Mouse (Mus musculus): ENCODE data around the gene Sesn1.
"Not testable (repeated sequence)": the region's sequence is repeated elsewhere in the genome, so short reads cannot be mapped to it uniquely, and the experiment has no call there.

Sesn1 gene

GRCm38 (mm10) chr10:41821171-41821570, 11.4 kb downstream of the Sesn1 start:
- DNase-seq (ENCODE audit: inconsistent ontology term), result no peak

GRCm38 (mm10) chr10:41822573-41823281, 13.0 kb downstream of the Sesn1 start:
- no peak for DNase-seq (ENCODE audit: inconsistent ontology term)

GRCm38 (mm10) chr10:41823282-41823675, 13.5 kb downstream of the Sesn1 start:
- not testable (repeated sequence) for DNase-seq (ENCODE audit: inconsistent ontology term)

GRCm38 (mm10) chr10:41823916-41824315, 14.2 kb downstream of the Sesn1 start:
- DNase-seq (ENCODE audit: inconsistent ontology term), result no peak

- no peak for DNase-seq (ENCODE audit: inconsistent ontology term)
These were observed 15.3 kb downstream of the Sesn1 start for GRCm38 (mm10) chr10:41825041-41825440.

- no peak for DNase-seq (ENCODE audit: inconsistent ontology term)
These were observed 16.3 kb downstream of the Sesn1 start for GRCm38 (mm10) chr10:41825996-41826395.

GRCm38 (mm10) chr10:41826526-41827116, 16.9 kb downstream of the Sesn1 start:
- DNase-seq (ENCODE audit: inconsistent ontology term), result no peak

- no peak for DNase-seq (ENCODE audit: inconsistent ontology term)
These were observed 18.0 kb downstream of the Sesn1 start for GRCm38 (mm10) chr10:41827784-41828183.

GRCm38 (mm10) chr10:41829191-41829590, 19.5 kb downstream of the Sesn1 start:
- DNase-seq (ENCODE audit: inconsistent ontology term), result no peak

- no peak for DNase-seq (ENCODE audit: inconsistent ontology term)
These were observed 20.2 kb downstream of the Sesn1 start for GRCm38 (mm10) chr10:41829980-41830379.

- DNase-seq (ENCODE audit: inconsistent ontology term), result no peak
These were observed 20.7 kb downstream of the Sesn1 start for GRCm38 (mm10) chr10:41830445-41830844.

- no peak for DNase-seq (ENCODE audit: inconsistent ontology term)
These were observed 21.3 kb downstream of the Sesn1 start for GRCm38 (mm10) chr10:41830851-41831522.

- no peak for DNase-seq (ENCODE audit: inconsistent ontology term)
These were observed 22.5 kb downstream of the Sesn1 start for GRCm38 (mm10) chr10:41832191-41832590.

- DNase-seq (ENCODE audit: inconsistent ontology term), result no peak
These were observed 24.4 kb downstream of the Sesn1 start for GRCm38 (mm10) chr10:41834131-41834530.

- DNase-seq (ENCODE audit: inconsistent ontology term), result no peak
These were observed 29.2 kb downstream of the Sesn1 start for GRCm38 (mm10) chr10:41838911-41839310.

GRCm38 (mm10) chr10:41847737-41848136, 38.0 kb downstream of the Sesn1 start:
- DNase-seq (ENCODE audit: inconsistent ontology term), result no peak

- DNase-seq (ENCODE audit: inconsistent ontology term), result no peak
These were observed 39.0 kb downstream of the Sesn1 start for GRCm38 (mm10) chr10:41848721-41849120.

GRCm38 (mm10) chr10:41859820-41860219, 50.1 kb downstream of the Sesn1 start:
- no peak for DNase-seq (ENCODE audit: inconsistent ontology term)

GRCm38 (mm10) chr10:41860275-41860688, 50.5 kb downstream of the Sesn1 start:
- no peak for DNase-seq (ENCODE audit: inconsistent ontology term)

GRCm38 (mm10) chr10:41863053-41863452, 53.3 kb downstream of the Sesn1 start:
- no peak for DNase-seq (ENCODE audit: inconsistent ontology term)

- peak; percentile 82 for DNase-seq (ENCODE audit: inconsistent ontology term)
These were observed 56.5 kb downstream of the Sesn1 start for GRCm38 (mm10) chr10:41866069-41866837.

GRCm38 (mm10) chr10:41866838-41867154, 57.1 kb downstream of the Sesn1 start:
- no peak for DNase-seq (ENCODE audit: inconsistent ontology term)

All from Muller cell, postnatal 12 days (primary cell).